Mouse (Mus musculus) bone marrow, adult 2 months (tissue): Measurements from ENCODE around the gene Smyd1.

Source experiments
- CTCF ChIP-seq: fragments of 200-500 bp; IDR thresholded peaks from 2 replicates; pipeline ENCODE4 v1.5.1; 2011; ENCODE audit warnings: low read length, control low read depth; ENCODE audit not compliant: control insufficient read depth, insufficient read depth
- POLR2A ChIP-seq: fragments of 200-500 bp; IDR thresholded peaks from 2 replicates; pipeline ENCODE4 v1.6.1; 2011; ENCODE audit warnings: low read depth, mild to moderate bottlenecking, control low read depth, low read length, borderline replicate concordance; ENCODE audit not compliant: control insufficient read depth

- TF ChIP-seq CTCF (no peak), POLR2A (no peak)
Measured at GRCm38 (mm10) chr6:71193151-71193740, 128.8 kb downstream of the Smyd1 start.
